Mouse (Mus musculus) liver, adult 2 months (tissue): ENCODE results near the gene Ascc2. TPM values are rescaled to one million over a fixed set of nuclear protein-coding genes. Genes with fewer than 3 reads are reported as not detected.

Experiments used
- DNase-seq: peaks from one replicate; pipeline ENCODE4 v3.0.0-alpha.2; 2011; ENCODE audit warnings: low read depth, low spot score; ENCODE audit errors: extremely low read depth
- H3K27ac ChIP-seq: fragments of 200-500 bp; replicated peaks from 2 replicates; pipeline ENCODE4 v1.5.1; 2012; ENCODE audit warnings: low read depth, mild to moderate bottlenecking, control low read depth, inconsistent platforms, low read length; ENCODE audit not compliant: insufficient read depth
- H3K27me3 ChIP-seq: fragments of 200-500 bp; 2 replicates; pipeline ENCODE4 v1.6.1; 2012; ENCODE audit warnings: mild to moderate bottlenecking, moderate library complexity, low read length, inconsistent platforms; ENCODE audit not compliant: control insufficient read depth, insufficient read depth
- H3K36me3 ChIP-seq: fragments of 200-500 bp; 2 replicates; pipeline ENCODE4 v1.6.1; 2012; ENCODE audit warnings: low read length, inconsistent platforms; ENCODE audit not compliant: control insufficient read depth, insufficient read depth
- H3K4me1 ChIP-seq: fragments of 200-500 bp; 2 replicates; pipeline ENCODE4 v1.6.1; 2011; ENCODE audit warnings: low read length; ENCODE audit not compliant: control insufficient read depth, insufficient read depth
- H3K4me3 ChIP-seq: fragments of 200-500 bp; 2 replicates; pipeline ENCODE4 v1.5.1; 2011; ENCODE audit warnings: low read depth, mild to moderate bottlenecking, control low read depth, low read length, moderate library complexity; ENCODE audit not compliant: insufficient read depth
- H3K79me2 ChIP-seq: fragments of 200-500 bp; 2 replicates; pipeline ENCODE4 v1.6.1; 2012; ENCODE audit warnings: inconsistent platforms, mild to moderate bottlenecking, low read length, moderate library complexity; ENCODE audit not compliant: control insufficient read depth, insufficient read depth
- H3K9ac ChIP-seq: fragments of 200-500 bp; 2 replicates; pipeline ENCODE4 v1.6.1; 2012; ENCODE audit warnings: low read depth, mild to moderate bottlenecking, control low read depth, inconsistent platforms, low read length
- CTCF ChIP-seq: fragments of 200-500 bp; IDR thresholded peaks from 2 replicates; pipeline ENCODE4 v1.5.1; 2011; ENCODE audit warnings: low read depth, low read length, control low read depth
- POLR2A ChIP-seq: fragments of 200-500 bp; IDR thresholded peaks from 2 replicates; pipeline ENCODE4 v1.6.1; 2011; ENCODE audit warnings: low read length, control low read depth; ENCODE audit not compliant: insufficient read depth; ENCODE audit errors: extremely low read depth
- WGBS: fragments of 180-500 bp; shearing (Covaris S2); methylation state at CpG from one replicate; pipeline ENCODE4 v1.1.7; 2018; 5-methylcytosine and 5-hydroxymethylcytosine counted together
- polyA plus RNA-seq: library from polyadenylated mRNA; depleted of rRNA; stranded (reverse); fragments of >200 nt; gene quantifications from 2 replicates; pipeline ENCODE4 v1.2.3, GENCODE M21; 2012
- total RNA-seq: library from RNA; depleted of rRNA; stranded (reverse); fragments of >200 nt; gene quantifications from 2 replicates; pipeline ENCODE4 v1.2.3, GENCODE M21; 2014

Ascc2 gene
- total and polyA plus RNA-seq, 2 experiments, result 8.5 to 9.9 TPM

- Histone ChIP-seq H3K4me3 (no peak overlapping the region), H3K36me3 (no peaks in the 10 kb centered on the region), H3K27me3 (no peaks in the 10 kb centered on the region), H3K9ac (no peak overlapping the region), H3K4me1 (no peaks in the 10 kb centered on the region), H3K27ac (no peak overlapping the region), H3K79me2 (no peaks in the 10 kb centered on the region)
- no peak for TF ChIP-seq CTCF
- no peak for TF ChIP-seq POLR2A
- 76% methylated on average over 5 of the region's 5 CpGs for WGBS
- no peak for DNase-seq
Measured at GRCm38 (mm10) chr11:4622997-4623396, 14.6 kb upstream of the Ascc2 start.

GRCm38 (mm10) chr11:4625931-4626330, 11.6 kb upstream of the Ascc2 start:
- no peaks in the 10 kb centered on the region for H3K36me3 ChIP-seq
- whole genome bisulfite sequencing, result 85% methylated on average over 7 of the region's 7 CpGs

GRCm38 (mm10) chr11:4627636-4628035, 9.9 kb upstream of the Ascc2 start:
- 90% methylated on average over 7 of the region's 7 CpGs for WGBS
- Histone ChIP-seq H3K27me3 (no peaks in the 10 kb centered on the region), H3K9ac (no peak overlapping the region), H3K4me3 (no peak overlapping the region), H3K4me1 (no peaks in the 10 kb centered on the region), H3K79me2 (no peaks in the 10 kb centered on the region), H3K27ac (no peak overlapping the region), H3K36me3 (no peaks in the 10 kb centered on the region)
- DNase-seq, result no peak
- no peak for TF ChIP-seq CTCF

More at GRCm38 (mm10) chr11:4625931-4626330, 11.6 kb upstream of the Ascc2 start:
- no peaks in the 10 kb centered on the region for H3K27me3 ChIP-seq
- H3K4me3 ChIP-seq, result no peak overlapping the region
- no peaks in the 10 kb centered on the region for H3K79me2 ChIP-seq
- H3K27ac ChIP-seq, result no peak overlapping the region
- H3K9ac ChIP-seq, result no peak overlapping the region
- DNase-seq, result no peak
- no peaks in the 10 kb centered on the region for H3K4me1 ChIP-seq
- TF ChIP-seq POLR2A (no peak), CTCF (no peak)

- no peak for TF ChIP-seq POLR2A
- WGBS, result 57% methylated on average over 8 of the region's 8 CpGs
- H3K27ac ChIP-seq, result no peak overlapping the region
Measured at GRCm38 (mm10) chr11:4629861-4630280, 7.7 kb upstream of the Ascc2 start.

GRCm38 (mm10) chr11:4633420-4633819, 4.1 kb upstream of the Ascc2 start:
- 75% methylated on average over 2 of the region's 2 CpGs for WGBS
- Histone ChIP-seq H3K4me1 (0 out of 2 replicates have a peak, but pooled peaks cover 4% of the 10 kb centered on the region), H3K27ac (no peak overlapping the region), H3K9ac (no peak overlapping the region), H3K27me3 (no peaks in the 10 kb centered on the region), H3K36me3 (no peaks in the 10 kb centered on the region), H3K79me2 (no peaks in the 10 kb centered on the region), H3K4me3 (no peak overlapping the region)
- TF ChIP-seq POLR2A, result no peak
- no peak for TF ChIP-seq CTCF
- DNase-seq, result no peak

More at GRCm38 (mm10) chr11:4629861-4630280, 7.7 kb upstream of the Ascc2 start:
- no peaks in the 10 kb centered on the region for H3K4me1 ChIP-seq
- H3K4me3 ChIP-seq, result no peak overlapping the region
- H3K27me3 ChIP-seq, result no peaks in the 10 kb centered on the region
- DNase-seq, result no peak
- H3K9ac ChIP-seq, result no peak overlapping the region
- H3K36me3 ChIP-seq, result no peaks in the 10 kb centered on the region
- no peaks in the 10 kb centered on the region for H3K79me2 ChIP-seq

- Histone ChIP-seq H3K27ac (no peak overlapping the region), H3K4me1 (peaks cover 9% of the 10 kb centered on the region), H3K4me3 (no peak overlapping the region), H3K27me3 (no peaks in the 10 kb centered on the region), H3K79me2 (peaks cover 6% of the 10 kb centered on the region; the same call in 1 of the 2 replicates), H3K9ac (no peak overlapping the region), H3K36me3 (no peaks in the 10 kb centered on the region)
- 85% methylated on average over 5 of the region's 5 CpGs for WGBS
- DNase-seq, result no peak
- no peak for TF ChIP-seq POLR2A
- no peak for TF ChIP-seq CTCF
Measured at GRCm38 (mm10) chr11:4634395-4634794, 3.2 kb upstream of the Ascc2 start.
